Mouse (Mus musculus): Measurements from ENCODE around the gene Cdk14. TPM values are rescaled to one million over a fixed set of nuclear protein-coding genes. Genes with fewer than 3 reads are reported as not detected.

Gene Cdk14
- polyA plus RNA-seq, 1 experiment from 2014 or later = 22.7 TPM

GRCm38 (mm10) chr5:5359915-5360314 lies 60.2 kb downstream of the Cdk14 start:
- Histone ChIP-seq H3K27ac (replicated peaks; ENCODE audit: low read depth, low read length) (no peak overlapping the region), H3K36me3 (ENCODE audit: control insufficient read depth, insufficient read depth, low read length) (peaks cover 2% of the 10 kb centered on the region; the same call in 1 of the 2 replicates), H3K9ac (ENCODE audit: low read length) (no peak overlapping the region), H3K4me1 (ENCODE audit: control insufficient read depth, insufficient read depth, low read length) (peaks cover 2% of the 10 kb centered on the region; the same call in 1 of the 2 replicates), H3K4me2 (ENCODE audit: low read depth, severe bottlenecking) (no peak overlapping the region), H3K9me3 (ENCODE audit: control insufficient read depth, low read length) (no peaks in the 10 kb centered on the region), H3K27me3 (ENCODE audit: control insufficient read depth, insufficient read depth, low read length) (no peaks in the 10 kb centered on the region), H3K4me3 (ENCODE audit: low read depth, low read length) (no peak overlapping the region)
- DNase-seq (ENCODE audit: low spot score) (no peak), ATAC-seq (ENCODE audit: insufficient number of reproducible peaks, low FRiP score, low TSS enrichment, low read depth) (peak; percentile 26; the same call in 1 of the 2 replicates)
- WGBS = 56% methylated on average over 3 of the region's 3 CpGs

GRCm38 (mm10) chr5:5359370-5359769 lies 60.7 kb downstream of the Cdk14 start:
- WGBS = 94% methylated on average over 5 of the region's 5 CpGs
- ATAC-seq (ENCODE audit: insufficient number of reproducible peaks, low FRiP score, low TSS enrichment, low read depth) = no peak
- Histone ChIP-seq H3K4me3 (ENCODE audit: low read depth, low read length) (no peak overlapping the region), H3K4me2 (ENCODE audit: low read depth, severe bottlenecking) (no peak overlapping the region), H3K4me1 (ENCODE audit: control insufficient read depth, insufficient read depth, low read length) (peaks cover 3% of the 10 kb centered on the region; the same call in 1 of the 2 replicates), H3K36me3 (ENCODE audit: control insufficient read depth, insufficient read depth, low read length) (peaks cover 2% of the 10 kb centered on the region; the same call in 1 of the 2 replicates), H3K27ac (replicated peaks; ENCODE audit: low read depth, low read length) (no peak overlapping the region), H3K9me3 (ENCODE audit: control insufficient read depth, low read length) (no peaks in the 10 kb centered on the region), H3K27me3 (ENCODE audit: control insufficient read depth, insufficient read depth, low read length) (no peaks in the 10 kb centered on the region), H3K9ac (ENCODE audit: low read length) (no peak overlapping the region)
- no peak for DNase-seq (ENCODE audit: low spot score)

GRCm38 (mm10) chr5:5358019-5358717 lies 61.9 kb downstream of the Cdk14 start:
- H3K4me3 ChIP-seq (ENCODE audit: low read depth, low read length) = no peak overlapping the region
- ATAC-seq (ENCODE audit: insufficient number of reproducible peaks, low FRiP score, low TSS enrichment, low read depth) = no peak
- H3K4me1 ChIP-seq (ENCODE audit: control insufficient read depth, insufficient read depth, low read length) = peaks cover 6% of the 10 kb centered on the region; the same call in 1 of the 2 replicates
- H3K4me2 ChIP-seq (ENCODE audit: low read depth, severe bottlenecking) = no peak overlapping the region
- H3K27ac ChIP-seq (replicated peaks; ENCODE audit: low read depth, low read length) = no peak overlapping the region
- no peak overlapping the region for H3K9ac ChIP-seq (ENCODE audit: low read length)
- H3K27me3 ChIP-seq (ENCODE audit: control insufficient read depth, insufficient read depth, low read length) = no peaks in the 10 kb centered on the region
- peaks cover 2% of the 10 kb centered on the region; the same call in 1 of the 2 replicates for H3K36me3 ChIP-seq (ENCODE audit: control insufficient read depth, insufficient read depth, low read length)
- DNase-seq (ENCODE audit: low spot score) = no peak
- H3K9me3 ChIP-seq (ENCODE audit: control insufficient read depth, low read length) = no peaks in the 10 kb centered on the region
- WGBS = 64% methylated on average over 18 of the region's 18 CpGs

GRCm38 (mm10) chr5:5354684-5355368 lies 65.3 kb downstream of the Cdk14 start:
- ATAC-seq (ENCODE audit: insufficient number of reproducible peaks, low FRiP score, low TSS enrichment, low read depth) (no peak), DNase-seq (ENCODE audit: low spot score) (no peak)
- H3K27ac ChIP-seq (replicated peaks; ENCODE audit: low read depth, low read length) = no peak overlapping the region
- no peaks in the 10 kb centered on the region for H3K9me3 ChIP-seq (ENCODE audit: control insufficient read depth, low read length)
- H3K4me2 ChIP-seq (ENCODE audit: low read depth, severe bottlenecking) = no peak overlapping the region
- no peaks in the 10 kb centered on the region for H3K36me3 ChIP-seq (ENCODE audit: control insufficient read depth, insufficient read depth, low read length)
- H3K9ac ChIP-seq (ENCODE audit: low read length) = no peak overlapping the region
- H3K4me1 ChIP-seq (ENCODE audit: control insufficient read depth, insufficient read depth, low read length) = peaks cover 3% of the 10 kb centered on the region; the same call in 1 of the 2 replicates
- no peak overlapping the region for H3K4me3 ChIP-seq (ENCODE audit: low read depth, low read length)
- no peaks in the 10 kb centered on the region for H3K27me3 ChIP-seq (ENCODE audit: control insufficient read depth, insufficient read depth, low read length)
- WGBS = 10% methylated on average over 5 of the region's 5 CpGs

GRCm38 (mm10) chr5:5353946-5354345 lies 66.2 kb downstream of the Cdk14 start:
- Histone ChIP-seq H3K4me2 (ENCODE audit: low read depth, severe bottlenecking) (no peak overlapping the region), H3K27me3 (ENCODE audit: control insufficient read depth, insufficient read depth, low read length) (no peaks in the 10 kb centered on the region), H3K9ac (ENCODE audit: low read length) (no peak overlapping the region), H3K9me3 (ENCODE audit: control insufficient read depth, low read length) (no peaks in the 10 kb centered on the region), H3K36me3 (ENCODE audit: control insufficient read depth, insufficient read depth, low read length) (no peaks in the 10 kb centered on the region), H3K27ac (replicated peaks; ENCODE audit: low read depth, low read length) (no peak overlapping the region), H3K4me1 (ENCODE audit: control insufficient read depth, insufficient read depth, low read length) (peaks cover 3% of the 10 kb centered on the region; the same call in 1 of the 2 replicates), H3K4me3 (ENCODE audit: low read depth, low read length) (no peak overlapping the region)
- 0% methylated on average over 1 of the region's 1 CpGs for WGBS
- ATAC-seq (ENCODE audit: insufficient number of reproducible peaks, low FRiP score, low TSS enrichment, low read depth) (no peak), DNase-seq (ENCODE audit: low spot score) (no peak)

GRCm38 (mm10) chr5:5344646-5345045 lies 75.5 kb downstream of the Cdk14 start:
- H3K9me3 ChIP-seq (ENCODE audit: control insufficient read depth, low read length) = no peaks in the 10 kb centered on the region
- 68% methylated on average over 5 of the region's 5 CpGs for WGBS
- H3K9ac ChIP-seq (ENCODE audit: low read length) = no peak overlapping the region
- H3K36me3 ChIP-seq (ENCODE audit: control insufficient read depth, insufficient read depth, low read length) = no peaks in the 10 kb centered on the region
- H3K4me3 ChIP-seq (ENCODE audit: low read depth, low read length) = no peak overlapping the region
- H3K27ac ChIP-seq (replicated peaks; ENCODE audit: low read depth, low read length) = no peak overlapping the region
- ATAC-seq (ENCODE audit: insufficient number of reproducible peaks, low FRiP score, low TSS enrichment, low read depth) = no peak
- H3K4me1 ChIP-seq (ENCODE audit: control insufficient read depth, insufficient read depth, low read length) = peaks cover 14% of the 10 kb centered on the region; the same call in 1 of the 2 replicates
- no peaks in the 10 kb centered on the region for H3K27me3 ChIP-seq (ENCODE audit: control insufficient read depth, insufficient read depth, low read length)
- DNase-seq (ENCODE audit: low spot score) = no peak
- H3K4me2 ChIP-seq (ENCODE audit: low read depth, severe bottlenecking) = no peak overlapping the region

- no peak for ATAC-seq (ENCODE audit: insufficient number of reproducible peaks, low FRiP score, low TSS enrichment, low read depth)
- DNase-seq (ENCODE audit: low spot score) = no peak
- 89% methylated on average over 2 of the region's 2 CpGs for WGBS
- Histone ChIP-seq H3K9me3 (ENCODE audit: control insufficient read depth, low read length) (no peaks in the 10 kb centered on the region), H3K4me1 (ENCODE audit: control insufficient read depth, insufficient read depth, low read length) (peaks cover 14% of the 10 kb centered on the region; the same call in 1 of the 2 replicates), H3K4me3 (ENCODE audit: low read depth, low read length) (no peak overlapping the region), H3K4me2 (ENCODE audit: low read depth, severe bottlenecking) (no peak overlapping the region), H3K27me3 (ENCODE audit: control insufficient read depth, insufficient read depth, low read length) (no peaks in the 10 kb centered on the region), H3K9ac (ENCODE audit: low read length) (no peak overlapping the region), H3K27ac (replicated peaks; ENCODE audit: low read depth, low read length) (no peak overlapping the region), H3K36me3 (ENCODE audit: control insufficient read depth, insufficient read depth, low read length) (no peaks in the 10 kb centered on the region)
Measured at GRCm38 (mm10) chr5:5343741-5344140, 76.4 kb downstream of the Cdk14 start.

GRCm38 (mm10) chr5:5343267-5343666 lies 76.8 kb downstream of the Cdk14 start:
- H3K9me3 ChIP-seq (ENCODE audit: control insufficient read depth, low read length) = no peaks in the 10 kb centered on the region
- no peak overlapping the region for H3K9ac ChIP-seq (ENCODE audit: low read length)
- no peaks in the 10 kb centered on the region for H3K36me3 ChIP-seq (ENCODE audit: control insufficient read depth, insufficient read depth, low read length)
- ATAC-seq (ENCODE audit: insufficient number of reproducible peaks, low FRiP score, low TSS enrichment, low read depth) (peak; percentile 72), DNase-seq (ENCODE audit: low spot score) (peak; percentile 33)
- no peak overlapping the region for H3K4me2 ChIP-seq (ENCODE audit: low read depth, severe bottlenecking)
- no peaks in the 10 kb centered on the region for H3K27me3 ChIP-seq (ENCODE audit: control insufficient read depth, insufficient read depth, low read length)
- peaks cover 14% of the 10 kb centered on the region; the same call in 1 of the 2 replicates for H3K4me1 ChIP-seq (ENCODE audit: control insufficient read depth, insufficient read depth, low read length)
- 41% methylated on average over 2 of the region's 2 CpGs for WGBS
- no peak overlapping the region for H3K4me3 ChIP-seq (ENCODE audit: low read depth, low read length)
- H3K27ac ChIP-seq (replicated peaks; ENCODE audit: low read depth, low read length) = no peak overlapping the region; the same call in 1 of the 2 replicates

All from limb, embryonic 11.5 days (tissue).